Mouse (Mus musculus): ENCODE results near the gene Slc4a3. TPM values are rescaled to one million over a fixed set of nuclear protein-coding genes. Genes with fewer than 3 reads are reported as not detected.

The Slc4a3 gene
- 1.9 TPM in 1 of 2 replicates, not detected in the other for polyA plus RNA-seq (2012; ENCODE audit: insufficient read depth, low replicate concordance)

- Histone ChIP-seq H3K9me3 (no peaks in the 10 kb centered on the region), H3K36me3 (replicated peaks; ENCODE audit: low read length) (no peaks in the 10 kb centered on the region), H3K27me3 (replicated peaks) (peaks cover 92% of the 10 kb centered on the region), H3K4me3 (replicated peaks) (peak within 1 kb of the TSS; percentile 88), H3K4me1 (peaks cover 9% of the 10 kb centered on the region)
- TF ChIP-seq FLI1 (IDR thresholded peaks at IDR 0.05; ENCODE audit: low read length) (no peak), GATA1 (IDR thresholded peaks at IDR 0.05; ENCODE audit: borderline replicate concordance, low read length) (no peak)
Measured at GRCm38 (mm10) chr1:75545965-75546956, at the start of gene Slc4a3. Gene Slc4a3, plus strand, starts transcription at chr1:75546266.

- H3K9me3 ChIP-seq, result no peaks in the 10 kb centered on the region
- no peak overlapping the region for H3K4me3 ChIP-seq (replicated peaks)
- H3K4me1 ChIP-seq, result no peaks in the 10 kb centered on the region
- H3K27me3 ChIP-seq (replicated peaks), result peaks cover 71% of the 10 kb centered on the region
- H3K36me3 ChIP-seq (replicated peaks; ENCODE audit: low read length), result peaks cover 25% of the 10 kb centered on the region
- no peak for TF ChIP-seq GATA1 (IDR thresholded peaks at IDR 0.05; ENCODE audit: borderline replicate concordance, low read length)
- no peak for TF ChIP-seq FLI1 (IDR thresholded peaks at IDR 0.05; ENCODE audit: low read length)
Measured at GRCm38 (mm10) chr1:75498897-75499296, 47.2 kb upstream of the Slc4a3 start.

- TF ChIP-seq GATA1 (IDR thresholded peaks at IDR 0.05; ENCODE audit: borderline replicate concordance, low read length) (no peak), FLI1 (IDR thresholded peaks at IDR 0.05; ENCODE audit: low read length) (no peak)
- Histone ChIP-seq H3K9me3 (no peaks in the 10 kb centered on the region), H3K36me3 (replicated peaks; ENCODE audit: low read length) (peaks cover 25% of the 10 kb centered on the region), H3K4me3 (replicated peaks) (no peak overlapping the region), H3K4me1 (no peaks in the 10 kb centered on the region), H3K27me3 (replicated peaks) (peaks cover 77% of the 10 kb centered on the region)
Measured at GRCm38 (mm10) chr1:75499441-75499840, 46.6 kb upstream of the Slc4a3 start.

- no peak for TF ChIP-seq FLI1 (IDR thresholded peaks at IDR 0.05; ENCODE audit: low read length)
- no peak for TF ChIP-seq GATA1 (IDR thresholded peaks at IDR 0.05; ENCODE audit: borderline replicate concordance, low read length)
- Histone ChIP-seq H3K36me3 (replicated peaks; ENCODE audit: low read length) (peaks cover 22% of the 10 kb centered on the region), H3K4me1 (peaks cover 18% of the 10 kb centered on the region), H3K4me3 (replicated peaks) (no peak overlapping the region), H3K9me3 (no peaks in the 10 kb centered on the region), H3K27me3 (replicated peaks) (peaks cover 77% of the 10 kb centered on the region)
Measured at GRCm38 (mm10) chr1:75501905-75502304, 44.2 kb upstream of the Slc4a3 start.

- H3K27me3 ChIP-seq (replicated peaks), result peaks cover 82% of the 10 kb centered on the region
- H3K4me3 ChIP-seq (replicated peaks), result peak overlapping the region; percentile 50
- H3K4me1 ChIP-seq, result peaks cover 18% of the 10 kb centered on the region
- peaks cover 18% of the 10 kb centered on the region for H3K36me3 ChIP-seq (replicated peaks; ENCODE audit: low read length)
- H3K9me3 ChIP-seq, result no peaks in the 10 kb centered on the region
- TF ChIP-seq GATA1 (IDR thresholded peaks at IDR 0.05; ENCODE audit: borderline replicate concordance, low read length) (no peak), FLI1 (IDR thresholded peaks at IDR 0.05; ENCODE audit: low read length) (no peak)
Measured at GRCm38 (mm10) chr1:75502945-75503650, 43.0 kb upstream of the Slc4a3 start.

- H3K27me3 ChIP-seq (replicated peaks), result peaks cover 81% of the 10 kb centered on the region
- no peaks in the 10 kb centered on the region for H3K9me3 ChIP-seq
- TF ChIP-seq FLI1 (IDR thresholded peaks at IDR 0.05; ENCODE audit: low read length) (no peak), GATA1 (IDR thresholded peaks at IDR 0.05; ENCODE audit: borderline replicate concordance, low read length) (no peak)
- H3K36me3 ChIP-seq (replicated peaks; ENCODE audit: low read length), result peaks cover 18% of the 10 kb centered on the region
- peaks cover 18% of the 10 kb centered on the region for H3K4me1 ChIP-seq
- peak overlapping the region; percentile 50 for H3K4me3 ChIP-seq (replicated peaks)
Measured at GRCm38 (mm10) chr1:75503651-75503980, 42.5 kb upstream of the Slc4a3 start.

- Histone ChIP-seq H3K4me3 (replicated peaks) (no peak overlapping the region), H3K9me3 (no peaks in the 10 kb centered on the region), H3K36me3 (replicated peaks; ENCODE audit: low read length) (peaks cover 15% of the 10 kb centered on the region), H3K27me3 (replicated peaks) (peaks cover 79% of the 10 kb centered on the region), H3K4me1 (peaks cover 18% of the 10 kb centered on the region)
- TF ChIP-seq GATA1 (IDR thresholded peaks at IDR 0.05; ENCODE audit: borderline replicate concordance, low read length) (no peak), FLI1 (IDR thresholded peaks at IDR 0.05; ENCODE audit: low read length) (no peak)
Measured at GRCm38 (mm10) chr1:75504256-75505045, 41.6 kb upstream of the Slc4a3 start.

GRCm38 (mm10) chr1:75505159-75505955 lies 40.7 kb upstream of the Slc4a3 start:
- TF ChIP-seq FLI1 (IDR thresholded peaks at IDR 0.05; ENCODE audit: low read length) (no peak), GATA1 (IDR thresholded peaks at IDR 0.05; ENCODE audit: borderline replicate concordance, low read length) (no peak)
- peak overlapping the region; percentile 93 for H3K4me3 ChIP-seq (replicated peaks)
- peaks cover 83% of the 10 kb centered on the region for H3K27me3 ChIP-seq (replicated peaks)
- H3K9me3 ChIP-seq, result no peaks in the 10 kb centered on the region
- peaks cover 18% of the 10 kb centered on the region for H3K4me1 ChIP-seq
- peaks cover 15% of the 10 kb centered on the region for H3K36me3 ChIP-seq (replicated peaks; ENCODE audit: low read length)
